Mouse (Mus musculus): ENCODE results near the gene Nanos3.

- TF ChIP-seq GATA1 (IDR thresholded peaks at IDR 0.05; ENCODE audit: borderline replicate concordance, low read length) (no peak), FLI1 (IDR thresholded peaks at IDR 0.05; ENCODE audit: low read length) (no peak)
Measured at GRCm38 (mm10) chr8:84211881-84212563, 27.0 kb upstream of the Nanos3 start.
